Mouse (Mus musculus): ENCODE data around the gene Sesn1.
A peak's percentile ranks its signal among the peaks of the same experiment; 100 is the strongest.

The Sesn1 gene

DNA sequence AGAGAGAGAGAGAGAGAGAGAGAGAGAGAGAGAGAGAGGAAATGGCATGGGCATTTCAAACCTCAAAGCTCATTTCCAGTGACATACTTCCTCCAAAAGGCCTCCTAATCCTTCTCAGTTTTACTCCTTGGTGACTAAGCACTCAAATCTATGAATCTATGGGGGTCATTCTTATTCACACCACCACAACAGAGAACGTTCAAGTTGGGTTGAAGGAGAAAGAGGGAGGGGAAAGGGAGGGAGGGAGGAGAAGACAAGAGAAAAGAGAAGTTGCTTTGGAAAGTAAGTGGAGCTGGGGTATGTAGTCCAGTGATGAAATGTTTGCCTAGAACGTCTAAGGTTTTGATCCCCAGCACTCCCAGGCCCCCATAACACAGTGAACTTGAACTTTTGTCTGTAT lies 60.4 kb downstream of the Sesn1 start:
- DNase-seq (ENCODE audit: low spot score), result no peak

DNA sequence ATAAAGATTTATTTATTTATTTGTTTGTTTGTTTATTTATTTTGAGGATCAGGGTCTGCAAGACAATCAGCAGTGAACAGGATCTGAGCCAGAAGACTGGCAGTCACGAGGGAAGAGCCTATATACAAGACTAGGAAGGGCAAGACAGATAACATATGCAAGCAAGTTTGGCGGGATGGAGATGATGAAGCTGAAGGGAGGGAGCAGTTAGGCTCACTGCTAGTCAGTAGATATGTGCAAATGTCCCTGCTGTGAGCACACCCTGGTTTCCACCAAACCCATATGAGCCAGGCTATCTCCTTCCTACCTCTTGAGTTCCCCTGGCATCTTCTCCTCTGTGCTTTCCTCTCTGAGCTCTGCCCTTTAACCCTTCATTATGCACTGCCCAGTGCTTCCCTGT lies 61.8 kb downstream of the Sesn1 start:
- no peak for DNase-seq (ENCODE audit: low spot score)

DNA sequence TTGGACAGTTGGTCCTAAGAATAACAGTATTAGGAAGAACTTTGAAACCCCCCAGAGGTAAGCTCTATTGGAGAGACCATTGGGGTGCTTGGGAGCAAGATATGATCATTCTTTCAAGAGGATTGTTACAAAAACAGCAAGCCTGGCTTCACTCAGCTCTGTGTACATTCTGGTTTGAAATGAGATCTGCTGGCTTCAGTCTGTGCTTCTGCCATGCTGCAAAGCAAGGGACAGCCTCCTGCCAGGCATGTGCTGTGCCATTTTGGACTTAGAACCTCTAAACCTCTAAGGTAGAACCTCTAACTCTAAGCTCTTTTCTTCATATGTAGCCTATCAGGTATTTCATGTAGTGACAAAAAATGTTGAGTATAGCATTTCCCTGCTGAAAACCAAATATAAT lies 65.9 kb downstream of the Sesn1 start:
- DNase-seq (ENCODE audit: low spot score), result no peak

DNA sequence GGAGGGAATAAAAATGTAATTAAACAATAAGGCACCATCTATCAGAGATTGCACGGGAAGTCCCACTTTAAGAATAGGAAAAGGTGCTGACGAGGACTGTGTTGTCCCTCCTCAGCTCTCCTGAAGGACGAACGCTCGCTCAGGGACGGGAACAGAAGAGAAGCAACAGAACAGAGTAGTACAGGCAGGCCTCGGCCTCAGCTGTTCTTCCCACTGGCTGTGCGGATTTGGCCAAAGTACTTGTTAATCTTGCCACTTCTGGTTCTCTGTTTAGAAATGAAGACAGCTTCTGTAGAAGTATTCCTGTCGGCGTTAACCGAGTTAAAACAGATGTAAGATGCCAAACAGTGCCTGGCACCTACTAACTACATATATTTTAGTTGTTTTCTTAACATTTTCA lies 68.6 kb downstream of the Sesn1 start:
- no peak for DNase-seq (ENCODE audit: low spot score)

DNA sequence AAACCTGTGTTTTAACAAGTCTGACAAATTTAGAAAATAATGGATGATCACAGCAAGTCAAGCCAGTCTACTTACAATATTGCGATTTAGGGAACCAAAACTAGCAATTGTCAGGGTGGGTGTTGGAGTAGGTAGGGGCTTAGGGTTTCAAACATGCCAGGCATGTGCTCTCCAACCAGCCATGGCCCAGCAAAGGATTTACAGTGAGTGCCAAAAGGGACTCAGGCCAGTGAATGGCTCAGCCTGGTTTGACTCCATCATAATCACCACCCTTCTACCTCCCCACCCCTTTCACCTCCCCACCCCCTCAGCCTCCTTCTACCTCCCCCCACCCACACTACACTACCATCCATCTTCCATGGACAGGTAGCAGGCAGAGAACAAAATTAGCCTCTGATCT lies 69.9 kb downstream of the Sesn1 start:
- DNase-seq (ENCODE audit: low spot score), result no peak

DNA sequence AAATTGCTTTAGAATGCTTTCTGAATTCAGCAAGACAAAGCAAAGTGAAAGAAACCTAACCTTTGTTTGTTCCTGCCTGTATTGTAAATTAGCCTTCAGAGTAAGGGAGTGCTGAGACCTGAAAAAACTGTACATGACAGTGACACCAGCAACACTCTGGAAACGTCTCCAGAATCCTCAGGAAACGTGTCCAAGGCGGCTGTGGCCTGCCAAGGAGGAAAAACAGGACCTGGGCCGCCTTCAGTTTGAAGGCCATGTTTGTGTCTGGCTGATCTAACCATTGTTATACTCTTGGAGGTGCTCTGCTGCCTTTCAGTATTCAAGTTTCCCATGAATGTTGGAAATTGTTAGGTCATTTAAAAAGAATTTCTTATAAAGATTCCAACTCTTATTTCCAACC lies 70.5 kb downstream of the Sesn1 start:
- no peak for DNase-seq (ENCODE audit: low spot score)

DNA sequence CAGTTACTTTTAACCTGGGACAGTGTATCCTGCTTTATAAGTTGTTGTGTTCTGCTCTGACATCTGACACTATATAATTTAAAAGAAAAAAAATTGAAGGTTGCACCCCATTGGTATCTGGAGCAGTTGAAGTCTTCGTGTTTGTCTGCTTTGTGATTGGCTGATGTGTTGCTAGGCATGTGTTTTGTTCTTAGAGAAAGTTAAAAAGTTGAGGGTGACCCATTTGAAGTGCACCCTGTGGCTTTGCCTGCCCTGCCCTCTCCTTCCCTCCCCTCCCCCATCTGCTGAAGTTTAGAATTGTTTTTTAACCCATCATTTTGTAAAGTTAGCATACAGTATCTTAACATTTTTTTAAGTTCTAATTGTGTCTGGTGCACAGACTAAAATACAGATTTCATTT lies 71.0 kb downstream of the Sesn1 start:
- DNase-seq (ENCODE audit: low spot score), result no peak

DNA sequence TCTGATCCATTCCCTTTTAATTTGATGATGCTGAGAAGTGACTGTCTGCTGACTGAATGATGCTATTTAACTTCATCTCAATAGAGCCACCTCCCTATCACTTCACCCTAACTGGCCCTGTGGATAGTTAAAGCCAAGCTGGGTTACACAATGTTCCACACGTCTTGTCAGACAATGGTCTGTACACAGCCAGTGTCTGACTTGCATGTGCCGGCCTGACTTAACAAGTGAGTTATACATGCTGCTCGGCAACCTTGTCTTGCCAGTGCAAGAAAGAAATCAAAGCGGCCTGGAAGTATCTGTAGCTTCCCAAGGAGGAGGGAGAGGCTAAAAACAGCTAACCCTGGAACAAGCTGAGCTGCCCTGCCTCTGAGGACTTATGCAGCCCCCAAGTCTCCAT lies 71.7 kb downstream of the Sesn1 start:
- DNase-seq (ENCODE audit: low spot score), result peak; percentile 30

DNA sequence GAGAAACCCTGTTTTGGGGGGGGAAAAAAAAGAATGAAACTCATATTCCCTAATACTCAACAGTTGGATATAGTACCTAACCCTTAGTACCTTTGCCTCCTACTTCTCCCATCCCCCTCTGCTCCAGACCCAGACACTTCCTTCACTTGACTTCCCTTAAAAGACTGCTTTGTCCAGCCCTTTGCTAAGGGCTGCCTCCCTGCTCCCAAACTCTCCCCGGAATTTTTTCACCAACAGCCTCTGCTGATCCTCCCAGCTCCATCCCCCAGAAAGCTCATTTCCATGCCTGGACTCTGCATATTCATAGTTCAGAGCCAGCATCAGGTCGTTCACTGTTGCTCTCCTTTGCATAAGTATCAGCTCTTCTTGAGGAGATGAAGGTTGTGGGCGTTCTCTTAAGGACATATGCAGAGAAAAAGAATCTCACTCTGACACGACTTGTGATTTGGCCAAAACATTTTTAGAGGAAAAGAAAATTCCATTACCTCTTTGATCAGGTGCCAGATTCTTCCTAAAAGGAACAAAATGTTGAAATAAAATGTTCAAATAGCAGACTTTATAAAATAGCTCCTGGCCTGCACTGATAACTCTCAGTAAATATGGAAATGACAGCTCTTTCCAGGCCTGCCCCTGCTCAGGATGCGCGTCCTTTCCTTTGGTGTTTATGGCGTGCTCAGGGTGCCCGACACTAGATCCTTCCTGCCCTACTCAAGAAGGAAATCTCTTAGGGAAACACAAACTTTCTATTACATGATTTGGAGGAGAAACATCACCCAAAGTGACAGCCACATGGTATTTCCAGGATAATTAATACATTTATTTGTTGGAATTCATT lies 74.2 kb downstream of the Sesn1 start:
- no peak for DNase-seq (ENCODE audit: low spot score)

DNA sequence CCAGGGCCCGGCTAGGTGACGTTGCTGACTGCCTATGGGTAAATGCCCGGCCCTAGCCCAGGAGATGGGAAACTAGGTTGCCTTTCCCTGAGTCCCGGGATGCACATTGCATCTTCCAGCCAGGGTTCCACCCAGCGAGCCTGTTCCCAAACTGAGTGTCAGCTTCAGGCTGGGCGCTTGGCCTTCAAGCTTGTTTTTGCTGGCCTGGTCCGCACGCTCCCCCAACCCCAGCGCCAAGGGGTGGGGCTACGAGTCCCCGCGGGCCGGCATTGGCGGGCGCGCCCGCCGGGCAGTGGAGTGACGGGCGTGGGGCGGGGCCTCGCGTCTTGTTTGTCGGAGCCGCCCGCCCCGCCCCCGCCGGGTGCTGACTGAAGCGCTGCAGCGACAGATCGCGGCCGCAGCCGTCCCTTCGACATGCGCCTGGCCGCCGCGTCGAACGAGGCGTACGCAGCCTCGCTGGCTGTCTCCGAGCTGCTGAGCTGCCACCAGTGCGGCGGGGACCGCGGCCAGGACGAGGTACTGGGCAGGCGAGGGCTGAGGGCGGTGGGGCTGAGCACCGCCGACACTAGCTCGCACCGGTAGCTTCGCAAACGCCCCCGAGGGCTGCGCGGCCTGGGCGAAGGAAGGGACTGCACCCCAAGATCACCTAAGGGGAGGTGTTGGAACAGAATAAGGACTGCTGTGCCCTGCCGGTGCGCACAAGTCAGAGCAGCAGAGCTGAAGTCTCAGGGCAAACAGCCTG lies 77.5 kb downstream of the Sesn1 start:
- DNase-seq (ENCODE audit: low spot score), result peak; percentile 98

DNA sequence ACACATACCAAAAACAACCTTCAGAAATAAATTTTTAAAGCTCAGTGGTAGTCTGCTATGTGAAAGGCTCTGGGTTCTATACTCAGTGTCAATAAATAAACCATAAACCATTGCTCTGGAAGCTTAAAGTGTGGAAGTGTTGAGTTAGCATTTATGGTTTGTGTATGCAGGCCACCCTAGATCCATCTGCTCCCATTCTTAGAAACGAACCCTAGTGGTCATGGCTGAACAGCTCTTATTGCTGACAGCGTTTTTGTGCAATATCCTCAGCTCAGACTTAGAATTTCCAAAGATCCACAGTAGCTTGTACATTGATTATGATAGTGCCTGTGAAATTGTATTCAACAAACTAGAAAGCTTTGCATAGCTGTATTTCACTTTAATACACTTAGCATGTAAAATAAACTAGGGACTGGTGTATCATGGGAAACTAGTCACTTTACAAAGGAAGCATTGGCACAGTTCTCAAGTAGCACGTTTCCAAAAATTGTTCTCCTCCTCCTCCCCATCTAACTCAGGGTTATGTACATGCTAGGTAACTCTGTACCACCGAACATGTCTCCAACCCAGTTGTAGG lies 78.7 kb downstream of the Sesn1 start:
- peak; percentile 53 for DNase-seq (ENCODE audit: low spot score)

DNA sequence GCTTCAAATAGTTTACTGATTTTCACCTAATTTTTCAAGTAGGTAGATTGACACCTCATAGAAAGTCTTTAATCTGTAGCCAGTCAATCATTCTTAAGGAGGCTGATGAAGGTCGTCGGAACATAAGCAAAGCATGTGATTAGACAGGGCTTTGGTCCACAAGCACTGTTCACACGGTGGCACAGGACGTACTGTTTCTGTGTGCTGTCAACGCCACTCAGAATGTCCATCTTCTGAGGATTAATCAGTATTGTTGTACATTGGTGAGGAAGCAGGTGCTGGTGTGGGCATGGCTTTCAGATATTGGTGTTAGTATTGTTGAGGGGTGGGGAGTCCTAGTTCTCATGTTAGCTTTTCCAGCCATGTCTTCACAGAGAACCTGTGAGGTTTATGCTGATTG lies 79.8 kb downstream of the Sesn1 start:
- no peak for DNase-seq (ENCODE audit: low spot score)

DNA sequence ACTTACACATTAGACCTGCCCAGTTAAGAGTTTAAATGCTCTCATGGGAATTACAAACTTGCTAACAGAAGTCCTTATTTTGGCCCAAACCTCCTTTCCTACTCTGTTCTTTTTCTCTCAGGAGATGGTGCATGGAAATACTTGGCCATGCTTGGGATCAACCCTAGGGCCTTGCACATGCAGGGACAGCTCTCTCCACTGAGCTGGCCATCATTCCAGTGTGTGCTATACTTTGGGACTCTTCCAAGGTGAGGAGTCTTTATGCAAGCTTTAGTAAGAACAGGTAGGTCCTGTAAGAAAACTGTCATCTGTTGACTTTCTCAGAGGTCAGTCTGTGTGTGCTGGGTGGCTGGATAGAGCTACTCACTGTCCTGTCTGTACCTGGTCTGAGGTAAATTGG lies 80.8 kb downstream of the Sesn1 start:
- DNase-seq (ENCODE audit: low spot score), result no peak

DNA sequence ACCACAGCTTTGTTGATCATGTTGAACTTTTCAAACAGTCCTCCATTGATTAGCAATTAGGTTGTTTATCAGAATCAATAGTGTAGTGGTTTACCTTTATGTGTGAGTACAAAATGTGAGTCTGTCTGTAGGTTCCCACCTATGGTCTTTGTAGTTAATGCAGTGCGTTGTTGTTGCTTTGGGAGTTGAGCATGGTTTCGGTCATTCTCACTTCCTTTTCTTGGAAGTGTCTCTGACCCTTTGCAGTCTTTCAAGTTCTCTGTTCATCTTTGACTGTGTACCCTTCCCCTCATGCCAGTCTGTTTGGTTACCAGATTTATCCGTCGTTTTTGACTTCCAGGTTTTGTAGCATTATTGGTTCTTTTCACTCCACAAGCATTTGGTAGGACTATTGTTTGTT lies 81.6 kb downstream of the Sesn1 start:
- no peak for DNase-seq (ENCODE audit: low spot score)

DNA sequence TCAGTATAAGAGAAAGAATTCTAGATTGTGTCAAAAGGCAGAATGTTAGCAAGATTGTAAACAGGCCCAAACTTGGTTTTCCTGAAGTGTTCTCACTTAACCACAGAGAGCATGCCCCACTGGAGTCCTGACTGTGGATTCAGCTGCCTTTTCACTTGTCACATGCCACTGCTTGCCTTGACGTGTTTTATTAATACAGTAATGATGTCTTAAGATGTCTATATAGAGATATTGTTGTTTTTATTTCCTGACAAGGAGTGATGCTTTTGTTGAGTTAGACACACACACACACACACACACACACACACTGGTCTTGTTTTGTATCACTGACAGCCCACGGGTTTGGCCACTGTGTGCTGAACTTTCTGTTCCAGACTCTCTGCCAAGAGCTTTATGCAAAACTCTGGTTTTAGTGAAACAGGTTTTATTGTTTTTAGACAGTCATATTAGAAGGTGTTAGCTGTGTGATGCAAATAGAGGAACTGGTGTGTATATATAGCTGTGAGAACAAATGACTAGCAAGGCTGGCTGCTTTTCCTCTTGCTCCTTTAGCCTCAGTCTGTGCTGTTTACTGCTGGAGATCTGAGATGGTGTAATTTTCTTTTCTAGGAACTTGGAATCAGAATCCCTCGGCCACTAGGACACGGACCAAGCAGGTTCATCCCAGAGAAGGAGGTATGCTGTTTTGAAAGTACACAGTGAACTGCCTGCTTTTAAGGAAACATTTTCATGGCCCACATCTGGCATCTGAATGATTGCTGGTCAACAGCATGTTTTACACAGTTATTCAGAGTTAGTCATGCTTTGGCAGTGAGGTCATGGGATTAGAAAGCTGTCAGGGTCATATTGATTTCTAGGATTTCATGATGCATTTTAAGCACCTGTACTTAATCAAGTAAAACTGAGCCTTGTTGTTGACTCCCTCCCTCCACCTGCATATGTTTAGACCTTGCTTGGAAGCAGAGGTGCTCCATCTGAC lies 84.0 kb downstream of the Sesn1 start:
- DNase-seq (ENCODE audit: low spot score), result peak; percentile 36

DNA sequence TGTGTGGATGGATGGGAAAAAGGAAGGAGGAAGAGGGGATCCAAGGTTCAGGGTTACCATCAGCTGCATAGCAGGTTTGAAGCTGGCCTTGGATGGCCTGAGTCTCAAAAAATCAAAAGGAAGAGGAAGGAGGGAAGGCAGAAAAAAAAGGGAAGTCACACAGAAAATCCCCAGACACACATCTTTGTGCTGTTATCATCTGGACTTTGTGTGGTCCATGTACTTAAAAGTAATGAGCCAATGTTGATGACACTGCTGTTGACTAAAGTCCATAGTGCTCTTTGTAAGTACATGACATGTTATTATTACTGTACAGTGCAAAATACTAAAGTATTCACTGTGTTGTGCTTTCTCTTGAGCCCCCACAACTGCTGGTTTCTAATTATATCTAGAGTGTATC lies 86.7 kb downstream of the Sesn1 start:
- no peak for DNase-seq (ENCODE audit: low spot score)

DNA sequence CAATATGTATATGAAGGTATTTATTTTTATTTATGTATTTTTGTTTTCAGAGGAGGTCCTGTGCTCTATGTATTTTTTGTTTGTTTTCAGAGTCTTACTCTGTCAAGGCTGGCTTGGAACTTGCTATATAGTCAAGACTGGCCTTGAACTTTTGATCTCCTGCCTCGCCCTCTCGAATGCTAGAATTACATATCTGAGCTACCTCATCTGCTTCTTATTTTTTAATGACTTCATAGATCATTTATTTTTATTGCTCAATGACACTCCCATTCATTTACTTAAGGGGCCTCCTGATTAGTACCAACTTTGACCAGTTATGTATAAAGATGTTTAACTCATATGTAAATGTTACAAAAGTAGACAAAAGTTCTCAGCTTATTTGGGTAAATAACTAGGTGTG lies 87.1 kb downstream of the Sesn1 start:
- DNase-seq (ENCODE audit: low spot score), result no peak

DNA sequence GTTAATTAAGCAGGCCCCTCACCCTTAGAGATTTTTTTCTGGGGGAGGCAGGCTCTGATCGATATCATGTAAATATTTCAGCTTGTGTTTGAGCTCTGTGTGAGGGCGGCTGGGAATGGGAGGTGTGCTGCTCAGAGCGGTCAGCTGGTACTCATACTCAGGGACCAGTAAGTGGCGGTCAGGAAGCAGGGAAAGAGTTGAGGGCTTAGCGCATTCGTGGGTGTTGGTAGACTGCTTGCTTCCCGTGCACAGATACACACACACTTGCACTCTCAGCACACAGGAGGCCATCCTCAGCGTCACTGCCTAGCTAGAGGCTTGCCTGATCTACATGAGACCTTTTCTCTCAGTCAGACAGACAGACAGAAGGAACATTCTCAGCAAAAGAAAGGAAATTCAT lies 91.7 kb downstream of the Sesn1 start:
- no peak for DNase-seq (ENCODE audit: low spot score)

DNA sequence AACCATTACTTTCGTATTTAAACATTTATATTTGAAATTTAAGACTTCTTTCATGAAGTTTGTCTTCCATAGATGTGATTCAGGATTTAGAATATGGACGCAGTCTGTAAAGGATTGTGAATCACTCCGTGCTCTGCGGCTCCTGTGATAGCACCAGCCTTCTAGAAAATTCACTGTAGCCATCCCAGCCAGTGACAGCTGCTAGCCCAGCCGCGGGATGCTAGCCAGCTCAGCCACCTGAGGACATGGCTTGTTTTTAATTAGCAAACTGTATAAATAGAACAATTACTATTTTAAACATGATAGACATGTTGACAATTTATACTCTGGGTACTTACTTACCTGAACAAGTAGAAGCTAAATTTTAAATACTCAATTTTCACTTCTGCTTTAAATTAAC lies 92.1 kb downstream of the Sesn1 start:
- DNase-seq (ENCODE audit: low spot score), result no peak

DNA sequence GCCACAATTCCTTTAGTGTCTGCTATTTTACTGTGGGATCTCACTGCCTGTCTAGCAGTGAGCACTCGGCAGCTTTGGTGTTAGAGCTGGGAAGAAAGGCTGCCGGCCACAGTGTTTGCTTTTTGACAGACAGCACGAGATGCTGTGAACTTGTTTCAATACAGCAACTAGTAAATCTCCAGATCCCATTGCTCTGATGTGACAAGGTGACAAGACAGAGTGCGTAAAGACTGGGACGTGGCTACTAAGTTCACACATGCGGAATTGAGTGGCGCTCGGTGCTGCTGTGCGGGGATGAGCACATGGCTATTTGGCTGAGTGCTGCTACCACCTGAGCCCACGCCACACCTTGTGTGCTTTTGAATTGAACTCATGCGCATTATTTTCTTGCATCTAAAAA lies 97.7 kb downstream of the Sesn1 start:
- no peak for DNase-seq (ENCODE audit: low spot score)

DNA sequence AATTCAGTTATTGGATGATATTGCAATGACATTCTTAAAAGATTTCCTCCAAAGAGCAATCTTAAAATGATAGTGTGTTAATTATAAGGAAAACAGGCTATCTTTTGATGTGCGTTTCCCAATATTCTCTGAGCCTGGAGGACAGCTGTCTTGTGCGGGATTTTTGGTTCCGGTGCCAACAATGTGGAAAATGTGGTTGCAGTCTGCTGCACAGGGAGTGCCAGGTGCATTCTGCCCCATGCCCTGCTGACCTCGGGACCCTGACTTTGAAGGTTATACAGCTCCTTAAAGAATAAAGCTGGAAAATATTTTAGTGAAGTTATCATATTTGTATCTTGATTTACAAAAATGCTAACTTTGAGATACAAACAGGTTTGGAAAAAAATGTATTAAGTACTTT lies 98.2 kb downstream of the Sesn1 start:
- no peak for DNase-seq (ENCODE audit: low spot score)

DNA sequence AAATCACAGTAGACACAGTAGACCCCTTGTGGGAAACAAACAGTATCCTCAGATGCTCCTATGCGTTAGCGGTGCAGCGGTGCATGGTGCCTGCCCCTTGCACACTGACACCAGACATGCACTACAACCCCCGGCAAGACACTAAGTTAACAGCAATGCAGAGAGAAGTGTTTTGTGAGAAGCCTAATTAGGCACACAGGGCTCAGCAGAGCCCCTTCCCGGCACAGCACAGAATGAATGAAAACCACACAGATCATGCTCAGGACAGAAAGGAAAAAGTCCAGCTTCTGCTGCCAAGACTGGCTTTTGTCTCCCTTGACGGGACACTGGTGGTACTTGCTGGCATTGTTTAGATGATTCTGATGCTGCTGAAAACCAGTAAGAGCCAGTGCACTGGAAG lies 99.2 kb downstream of the Sesn1 start:
- peak; percentile 12 for DNase-seq (ENCODE audit: low spot score)

Measured in embryo, embryonic 10.5 days (tissue).